Mouse (Mus musculus) left cerebral cortex, postnatal 25 days (tissue): ENCODE results near the gene Hpn. TPM values are rescaled to one million over a fixed set of nuclear protein-coding genes. Genes with fewer than 3 reads are reported as not detected.
A peak's percentile ranks its signal among the peaks of the same experiment; 100 is the strongest.

Experiments used
- DNase-seq, 2 experiments: peaks; one replicate each; pipeline ENCODE4 v3.0.0; 2022; ENCODE audit warnings: low spot score in 2 of 2, mixed read lengths in 1 of 2
- intact Hi-C: fragments of 180-260 bp; cut with DNase I; formaldehyde crosslinking; loops from one replicate; pipeline ENCODE4 v1.15.1; 2025
- total RNA-seq, 2 experiments: library from RNA; stranded (reverse); gene quantifications; 2 replicates each; pipeline ENCODE4 v1.2.3; 2021

The Hpn gene
- total RNA-seq = 1 to 10 TPM; 3.0 to 4.2 TPM

DNA sequence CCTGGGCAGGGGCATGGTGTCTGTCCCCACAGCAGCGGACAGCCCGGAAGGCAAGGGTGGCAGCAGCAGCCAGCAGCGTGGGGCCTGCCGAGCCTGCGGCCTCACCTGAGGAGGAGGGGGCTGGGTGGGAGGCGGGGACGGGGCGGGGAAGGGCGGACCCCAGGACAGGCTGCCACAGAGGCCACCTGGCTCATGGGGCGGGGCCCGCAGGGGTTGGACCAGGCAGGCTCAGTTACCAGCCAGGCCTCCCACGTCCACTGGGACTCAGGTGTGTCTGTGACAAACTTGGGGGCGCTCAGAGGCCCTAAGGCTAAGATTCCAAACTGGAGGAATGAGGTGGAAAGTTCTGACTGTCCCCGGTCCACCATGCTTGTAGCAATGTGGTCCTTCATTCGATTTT, at the start of gene Hpn:
Hpn (minus strand) TSS at position 109 of the 400 bp plus-strand sequence.
- intact Hi-C loops = no loop called here

DNA sequence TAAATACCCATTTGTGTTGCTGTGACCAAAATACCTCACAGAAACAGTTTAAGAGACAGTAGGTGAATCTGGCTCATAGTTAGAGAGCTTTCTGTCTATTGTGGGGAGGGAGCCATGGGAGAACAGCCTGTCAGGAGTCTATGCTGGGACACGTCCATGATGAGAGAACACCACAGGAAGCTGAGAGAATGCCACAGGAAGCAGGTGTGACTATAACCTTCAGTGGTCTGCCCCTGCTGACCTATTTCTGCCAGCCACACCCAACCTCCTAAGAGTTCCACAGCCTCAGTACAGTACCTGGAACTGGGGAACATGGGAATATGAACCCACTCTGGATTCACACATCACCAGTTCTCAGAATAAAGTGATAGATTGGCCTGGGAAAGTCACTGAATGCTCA, 49.7 kb upstream of the Hpn start:
- no peak for DNase-seq

More for the DNA sequence above, at the start of gene Hpn:
- no peak for DNase-seq

DNA sequence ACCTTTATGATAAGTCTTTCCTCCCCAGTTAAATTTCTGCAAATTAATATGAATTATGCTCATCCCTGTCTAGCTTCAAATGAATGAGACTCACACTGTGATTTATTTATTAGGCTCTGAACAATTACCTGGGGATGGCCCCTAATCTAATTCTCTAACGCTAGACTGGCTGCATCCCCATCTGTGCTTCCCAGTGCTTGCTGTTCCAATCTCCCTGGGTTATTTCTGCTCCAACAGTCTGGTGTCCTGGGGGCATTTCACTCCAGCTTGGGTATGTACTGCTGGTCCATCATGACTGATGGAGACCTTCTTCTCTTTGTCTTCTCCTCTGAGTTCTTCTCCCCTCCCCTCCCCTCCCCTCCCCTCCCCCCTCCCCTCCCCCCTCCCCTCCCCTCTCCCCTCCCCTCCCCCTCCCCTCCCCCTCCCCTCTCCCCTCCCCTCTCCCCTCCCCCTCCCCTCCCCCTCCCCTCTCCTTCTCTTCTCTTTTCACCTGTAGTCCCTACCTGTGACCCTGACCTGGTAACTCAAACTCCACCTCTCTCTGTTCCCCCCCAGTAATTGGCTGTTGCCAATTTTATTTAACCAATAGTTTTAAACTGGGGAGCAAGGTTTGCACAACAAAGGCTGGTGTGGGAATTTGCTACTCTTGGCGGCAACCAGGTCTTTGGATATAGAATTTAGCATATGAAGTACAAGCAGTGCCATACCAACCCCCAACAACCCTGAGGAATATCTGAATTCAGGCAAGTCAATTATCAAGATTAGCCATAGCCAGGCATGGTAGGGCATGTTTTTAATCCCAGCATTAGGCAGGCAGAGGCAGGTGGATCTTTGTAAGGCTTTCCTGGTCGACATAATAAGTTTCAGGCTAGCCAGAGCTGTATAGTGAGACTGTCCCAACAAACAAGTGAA, 48.8 kb upstream of the Hpn start:
- DNase-seq = no peak
- intact Hi-C loops = no loop called here

More for the DNA sequence above, 49.7 kb upstream of the Hpn start:
- intact Hi-C loops = no loop called here

DNA sequence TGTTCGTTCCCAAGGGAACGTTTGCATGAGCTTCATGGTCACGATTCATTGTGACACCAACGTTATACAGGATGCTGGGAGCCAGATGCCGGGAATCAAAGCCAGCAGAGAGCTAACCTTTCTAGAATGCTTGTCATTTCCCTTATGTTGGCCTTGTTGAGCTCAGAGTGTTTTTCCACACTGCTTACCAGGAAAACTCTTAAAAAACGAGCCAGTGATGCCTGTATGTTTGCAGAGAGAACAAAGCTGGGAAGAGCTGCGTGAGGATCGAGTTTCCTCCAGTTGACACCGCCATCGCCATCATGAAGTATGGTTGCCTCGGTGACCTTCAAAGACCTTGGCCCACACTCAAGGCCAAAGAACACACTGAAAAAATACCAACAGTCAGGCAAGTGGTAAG, 47.2 kb upstream of the Hpn start:
- intact Hi-C loops = no loop called here
- DNase-seq = no peak

DNA sequence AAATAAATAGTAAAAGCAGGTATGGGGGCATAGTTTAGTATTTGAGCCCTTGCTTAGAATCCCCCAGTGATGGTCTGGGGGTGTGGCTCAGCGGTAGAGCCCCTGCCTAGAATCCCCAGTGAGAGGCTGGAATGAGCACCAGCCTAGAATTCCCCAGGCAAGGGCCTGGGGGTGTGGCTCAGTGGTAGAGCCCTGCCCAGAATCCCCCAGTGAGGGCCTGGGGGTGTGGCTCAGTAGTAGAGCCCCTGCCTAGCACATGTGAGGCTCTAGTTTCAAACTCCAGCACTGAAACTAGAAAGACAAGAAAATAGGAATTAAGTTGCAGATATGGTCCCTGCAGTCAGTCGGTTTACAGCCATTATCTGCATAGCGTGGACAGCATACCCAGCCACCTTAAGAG, 46.7 kb upstream of the Hpn start:
- intact Hi-C loops = no loop called here
- DNase-seq = no peak

DNA sequence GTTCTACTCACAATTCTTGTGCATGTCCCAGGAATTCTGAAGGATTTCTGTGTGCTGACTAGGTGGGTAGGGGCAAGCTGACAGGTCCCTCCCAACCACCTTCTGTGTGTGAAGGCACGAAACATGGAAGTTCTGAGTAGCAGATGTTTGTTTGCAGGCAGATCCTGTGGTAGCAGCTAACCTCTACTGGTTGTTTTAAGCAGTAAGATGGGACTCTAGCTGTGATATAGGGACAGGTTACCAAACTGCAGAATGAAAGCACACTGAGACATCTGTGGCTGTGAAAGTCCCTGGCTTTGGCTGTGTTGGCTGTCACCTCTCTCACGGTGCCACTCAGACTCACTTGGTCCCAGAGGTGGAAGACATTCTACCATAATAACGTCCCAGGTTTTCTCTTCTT, 46.2 kb upstream of the Hpn start:
- intact Hi-C loops = no loop called here
- DNase-seq = no peak

DNA sequence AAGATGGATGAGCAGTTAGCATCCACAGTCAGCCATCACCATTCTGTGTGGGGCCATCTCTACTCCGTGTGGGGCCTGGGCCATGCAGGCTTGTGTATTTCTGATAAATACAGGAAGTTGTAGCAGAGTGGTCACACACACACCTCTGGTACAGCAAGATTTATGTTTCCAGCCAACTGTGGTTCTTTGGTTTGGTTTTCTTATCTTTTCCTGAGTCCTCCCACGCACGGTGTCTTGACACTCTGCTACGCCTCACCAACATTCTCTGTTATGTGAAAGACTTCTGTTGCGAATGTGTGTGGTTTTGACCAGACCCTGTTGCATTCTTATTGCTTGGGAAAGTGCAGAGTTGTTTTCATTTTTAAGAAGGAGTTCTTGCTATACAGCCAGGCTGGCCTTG, 45.7 kb upstream of the Hpn start:
- no peak for DNase-seq
- intact Hi-C loops = no loop called here

DNA sequence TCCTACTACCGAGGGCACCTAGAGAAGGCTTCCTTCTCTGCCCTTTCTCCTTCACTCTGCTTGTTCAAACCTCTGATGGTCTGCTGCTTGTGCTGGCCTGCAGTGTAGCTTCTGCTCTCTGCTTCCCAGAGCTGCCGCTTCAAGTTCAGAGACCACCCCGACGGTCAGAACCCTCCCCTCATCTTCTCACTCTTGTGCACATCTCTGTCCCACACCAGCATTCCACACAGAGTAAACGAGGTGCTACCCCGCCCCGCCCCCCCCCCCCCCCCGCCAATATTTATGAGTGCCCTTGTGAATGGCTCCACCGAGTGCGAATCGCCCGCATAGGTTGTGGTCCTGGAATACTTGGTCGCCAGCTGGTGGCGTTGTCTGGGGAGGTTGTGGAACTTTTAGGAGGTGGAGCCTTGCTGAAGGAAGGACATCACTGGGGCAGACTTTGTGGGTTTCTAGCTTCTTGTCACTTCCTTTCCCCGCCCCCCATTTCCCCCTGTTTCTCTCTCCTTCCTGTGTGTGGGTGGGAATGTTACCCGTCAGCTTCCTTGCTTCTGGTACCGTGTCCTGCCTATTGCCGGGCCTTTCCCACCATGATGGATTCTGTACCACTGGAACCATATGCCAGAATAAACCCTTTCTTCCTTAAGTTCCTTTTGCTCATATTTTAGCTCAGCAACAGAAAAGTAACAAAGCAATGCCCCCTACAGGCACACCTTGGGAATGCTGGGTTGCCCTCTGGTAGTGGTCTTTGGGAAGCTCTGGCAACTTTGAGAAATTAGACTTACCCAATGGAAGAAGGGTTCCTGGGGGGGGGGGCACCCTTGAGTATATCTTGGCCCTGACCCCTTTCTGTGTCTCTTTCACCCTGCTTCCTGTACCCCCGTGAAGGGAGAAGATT, 41.2 kb upstream of the Hpn start:
- DNase-seq = no peak
- intact Hi-C loops = no loop called here

DNA sequence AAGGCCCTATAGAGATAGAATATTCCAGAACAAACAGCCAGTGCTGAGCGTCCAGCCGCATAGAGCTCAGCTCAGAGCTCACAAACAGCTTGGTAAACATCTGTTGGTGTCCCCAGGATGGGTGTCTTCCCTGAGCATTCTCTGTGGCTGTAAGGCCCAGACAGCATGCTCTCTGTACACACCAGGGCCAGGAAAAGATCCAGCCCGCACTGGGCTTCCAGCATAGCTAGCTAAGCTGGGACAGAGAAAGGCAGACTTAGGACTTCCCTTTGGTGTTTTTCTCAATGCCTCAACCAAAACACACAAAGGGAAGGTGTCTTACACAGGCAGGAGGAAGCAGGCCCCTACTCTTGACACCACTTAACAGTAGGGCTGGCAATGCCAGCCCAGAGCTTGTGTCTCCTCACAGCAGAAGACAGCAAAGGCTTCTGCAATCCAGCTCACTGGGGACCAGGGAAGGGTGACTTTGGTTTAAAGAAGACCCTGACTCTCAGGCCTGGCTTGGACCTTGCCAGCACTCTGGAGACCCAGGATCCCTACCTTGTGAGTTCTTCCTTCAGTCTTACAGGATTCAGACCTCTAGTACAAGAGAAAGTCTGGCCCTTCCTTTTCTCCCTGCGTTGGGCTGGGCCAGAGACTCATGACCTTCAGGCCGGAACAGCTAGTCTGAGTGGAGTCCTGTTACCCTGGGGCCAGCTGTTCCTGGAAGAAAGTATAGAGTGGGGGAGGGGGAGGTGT, 40.4 kb upstream of the Hpn start, which contains the start of gene Gramd1a:
Gramd1a (minus strand) TSS at position 601 of the 738 bp plus-strand sequence.
- DNase-seq = no peak
- intact Hi-C loops = no loop called here

DNA sequence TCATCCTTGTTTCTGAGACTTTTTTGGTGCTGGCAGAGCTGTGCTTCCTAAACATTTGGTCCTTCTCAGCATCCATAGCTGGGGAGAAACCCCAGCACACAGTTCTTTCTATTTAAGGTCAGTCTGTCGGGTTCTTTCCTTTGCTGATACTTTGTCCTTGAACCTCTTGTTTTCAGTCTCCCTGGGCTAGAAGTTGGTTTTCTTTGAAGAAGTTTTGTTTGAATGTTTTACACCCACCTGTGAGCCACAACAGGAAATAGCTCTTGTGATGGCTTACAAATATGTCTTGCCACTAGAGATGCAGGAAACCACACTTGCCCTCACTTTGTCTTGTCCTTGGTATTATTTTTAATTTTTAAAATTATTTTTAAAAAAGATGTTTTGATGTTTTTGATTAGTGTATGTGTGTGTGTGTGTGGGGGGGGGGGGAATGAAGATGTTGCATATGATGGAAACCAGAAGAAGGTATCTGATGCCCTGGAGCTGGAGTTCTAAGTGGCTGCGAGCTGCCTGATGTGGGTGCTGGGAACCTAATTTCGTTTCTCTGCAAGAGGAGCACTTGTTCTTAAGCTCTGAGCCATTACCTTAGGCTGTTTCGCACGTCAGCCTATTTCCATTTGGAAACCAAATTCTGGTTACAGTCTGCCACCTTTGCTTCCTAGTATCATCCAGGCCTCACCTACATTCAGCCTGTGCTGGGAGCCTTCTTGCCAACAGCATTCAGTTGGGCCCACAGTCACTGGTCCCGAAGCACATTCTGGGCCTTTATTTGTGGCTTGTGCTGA, 38.6 kb upstream of the Hpn start:
- DNase-seq = no peak
- intact Hi-C loops = no loop called here

DNA sequence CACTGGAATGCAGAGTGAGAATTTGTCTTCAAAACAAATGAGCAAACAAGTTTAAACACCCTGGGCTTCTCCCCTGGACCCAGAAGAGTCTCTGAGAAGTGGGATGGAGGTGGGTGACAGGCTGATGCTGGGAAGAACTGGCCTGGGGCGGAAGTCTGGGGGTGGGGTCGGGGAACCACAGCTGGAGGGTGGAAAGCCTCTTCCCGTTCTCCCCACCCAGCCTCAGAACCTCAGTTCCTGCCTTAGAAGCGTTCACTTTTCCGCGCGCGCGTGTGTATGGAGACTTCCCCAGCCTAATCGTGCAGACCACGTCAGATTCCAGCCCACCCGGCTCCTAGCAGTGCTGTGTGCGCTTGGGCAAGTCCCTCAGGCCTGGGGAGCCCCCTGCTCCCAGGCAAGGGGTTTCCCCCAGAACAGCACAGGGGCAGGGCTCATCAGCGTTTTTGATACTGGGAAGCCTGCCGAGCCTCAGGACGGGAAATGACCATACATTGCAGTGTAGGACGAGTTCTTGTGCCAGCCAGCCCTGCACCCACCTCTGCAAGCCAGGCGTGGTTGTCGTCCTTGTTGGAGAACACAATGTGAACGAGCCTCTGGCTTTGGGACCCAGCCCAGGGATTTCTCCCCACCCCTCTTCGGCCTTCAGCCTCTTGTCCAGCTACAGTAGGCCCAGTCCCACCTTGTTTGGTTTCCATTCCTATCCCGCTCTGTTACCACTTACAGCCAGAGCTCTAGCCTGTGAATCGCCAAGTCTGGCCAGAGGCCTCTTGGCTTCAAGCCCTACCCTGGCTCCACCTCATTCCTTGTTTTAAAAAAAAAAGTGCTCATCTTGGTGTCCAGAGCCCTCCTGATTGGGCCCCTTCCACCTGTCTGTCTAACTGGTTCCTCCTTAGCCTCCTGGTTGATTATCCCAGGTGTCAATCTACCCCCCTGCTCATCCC, 36.5 kb upstream of the Hpn start:
- peak in 1 of 2 experiments; percentile 53 for DNase-seq
- intact Hi-C loops = loop anchor here (1.0 kb wide), 1 partner anchor 24 kb away; the partner anchor contains the start of gene Scn1b

DNA sequence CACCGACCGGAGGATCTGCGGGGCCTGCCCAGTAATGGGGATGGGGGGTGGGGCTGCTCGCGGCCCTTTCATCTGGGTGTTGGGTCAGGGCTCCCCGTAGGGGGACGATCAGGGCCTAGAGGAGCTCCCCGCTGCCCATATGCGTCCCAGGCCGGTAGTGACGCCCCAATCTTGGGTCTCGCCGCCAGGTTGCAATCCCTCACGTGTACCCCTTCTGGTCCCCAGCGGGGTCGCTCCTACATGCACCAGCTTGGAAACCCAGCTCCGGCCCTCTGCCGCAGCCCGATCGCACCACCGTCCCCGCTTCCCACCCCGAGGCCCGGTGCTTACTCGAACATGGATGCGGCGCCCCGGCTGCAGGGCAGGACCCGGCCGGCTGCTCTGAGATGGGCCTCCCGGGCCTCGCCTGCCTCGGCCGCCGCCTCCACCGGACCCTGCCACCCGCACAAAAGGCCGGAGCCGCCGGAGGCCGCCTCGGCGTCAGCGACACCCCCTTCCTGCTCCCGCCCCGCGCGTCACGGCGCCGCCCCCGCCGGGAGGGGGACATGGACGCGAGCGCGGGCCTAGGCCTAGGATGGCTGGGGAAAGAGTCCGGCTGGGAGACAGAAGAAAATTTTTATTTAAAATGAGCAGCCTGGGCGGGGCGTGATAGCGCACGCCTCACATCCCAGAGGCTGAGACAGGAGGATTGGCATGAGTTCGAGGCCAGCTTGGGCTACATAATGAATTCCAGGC, 35.6 kb upstream of the Hpn start:
- peak; percentile 90 for DNase-seq
- intact Hi-C loops = loop anchor here (1.0 kb wide), 1 partner anchor 23 kb away; the partner anchor contains the start of gene Scn1b

DNA sequence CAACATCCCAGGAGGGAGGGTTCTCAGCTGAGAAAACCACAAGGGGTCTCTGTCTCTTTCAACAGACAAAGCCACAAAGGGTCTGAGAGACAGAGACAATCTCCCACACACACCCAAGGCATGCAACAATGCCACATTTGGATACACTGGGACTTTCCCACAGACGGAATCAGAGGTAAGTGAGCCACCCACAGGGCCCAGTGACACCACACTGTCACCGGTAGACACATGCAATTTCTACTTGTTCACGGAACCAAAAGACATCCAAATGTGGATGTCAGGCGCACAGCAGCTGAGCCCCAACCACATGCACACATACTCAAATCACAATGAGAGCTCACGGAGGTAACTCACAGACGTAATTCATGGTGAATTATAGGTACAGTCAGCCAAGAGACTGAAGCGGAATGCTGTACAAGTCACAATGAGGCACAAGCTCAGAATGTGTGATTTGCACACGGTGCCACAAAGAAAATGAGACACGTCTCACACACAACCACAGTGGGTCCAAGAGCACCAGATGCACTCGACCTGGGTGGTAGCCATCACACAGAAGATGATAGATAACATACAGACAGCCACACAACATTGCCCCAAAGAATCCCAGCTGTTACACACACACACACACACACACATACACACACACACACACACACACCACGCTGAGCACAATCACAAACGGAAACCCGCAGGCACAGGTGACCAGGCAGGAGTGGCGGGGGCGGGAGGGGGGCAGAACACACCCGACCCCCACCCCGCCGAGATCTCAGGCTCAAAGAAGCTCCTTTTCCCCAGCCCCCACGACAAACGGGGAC, 34.9 kb upstream of the Hpn start:
- peak in 1 of 2 experiments; percentile 61 for DNase-seq
- intact Hi-C loops = no loop called here

DNA sequence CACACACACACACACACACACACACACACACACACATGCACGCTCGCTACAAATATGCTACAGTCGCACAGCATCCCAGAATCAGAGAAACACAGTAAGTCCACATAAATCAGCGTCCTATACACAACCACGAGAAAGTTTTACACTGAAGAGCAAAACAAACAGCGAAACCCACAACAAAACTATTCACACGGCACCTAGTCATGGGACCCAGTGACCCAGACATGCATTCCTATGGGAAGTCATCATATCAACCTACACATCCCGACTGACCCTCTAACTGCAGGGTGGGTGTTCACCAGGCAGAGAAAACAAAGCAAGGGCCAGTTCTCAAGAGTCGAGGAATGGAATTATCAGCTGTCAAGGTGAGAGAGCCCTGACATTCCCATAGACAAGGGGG, 34.2 kb upstream of the Hpn start:
- no peak for DNase-seq
- intact Hi-C loops = no loop called here

DNA sequence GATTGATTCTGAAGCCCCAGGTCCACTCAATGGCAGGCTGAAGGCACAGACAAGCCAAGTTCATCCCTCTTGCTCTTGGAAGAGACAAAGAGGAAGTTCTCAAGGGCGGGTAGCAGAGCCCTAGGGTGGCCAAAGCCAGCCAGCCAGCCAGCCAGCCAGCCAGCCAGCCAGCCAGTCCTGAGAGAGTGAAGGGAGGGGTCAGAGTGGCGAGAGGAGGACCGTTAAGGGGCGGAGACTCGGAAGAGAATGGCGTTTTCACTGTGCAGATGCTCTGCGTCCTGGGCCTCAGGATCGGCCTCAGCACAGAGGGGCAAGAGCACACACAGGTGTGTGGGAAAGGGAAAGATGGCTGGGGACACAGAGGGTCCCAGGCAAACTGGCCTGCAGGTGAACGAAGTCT, 33.7 kb upstream of the Hpn start:
- peak in 1 of 2 experiments; percentile 46 for DNase-seq
- intact Hi-C loops = no loop called here

DNA sequence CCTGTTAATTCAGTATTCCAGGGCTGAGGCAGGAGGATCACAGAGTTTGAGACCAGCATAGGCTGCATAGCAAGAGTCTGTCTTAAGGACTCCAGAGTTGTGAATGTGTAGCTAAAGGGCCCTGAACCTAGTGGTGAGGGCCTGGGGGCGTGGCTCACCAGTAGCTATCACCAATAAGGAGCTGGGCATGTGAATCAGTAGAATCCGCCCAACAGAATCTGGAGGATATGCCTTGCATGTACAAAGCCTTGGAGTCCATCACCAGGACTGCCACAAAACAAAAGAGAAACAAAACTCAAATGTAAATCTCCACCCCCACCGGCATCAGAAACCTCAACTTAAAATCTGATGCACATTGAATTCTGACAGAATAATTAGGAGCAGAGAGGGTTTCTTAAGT, 33.0 kb upstream of the Hpn start:
- no peak for DNase-seq
- intact Hi-C loops = no loop called here
